Mouse (Mus musculus) layer of hippocampus, adult 9-11 months (tissue): ENCODE measurements at regions not wholly inside any gene's neighbourhood (a gene's known extent, or its start where the extent isn't known, plus 50 kb on each side); places are given as distances from the start of the nearest gene placed in this dataset.
"Not testable (repeated sequence)": the region's sequence is repeated elsewhere in the genome, so short reads cannot be mapped to it uniquely, and the experiment has no call there.

Experiments used
- DNase-seq: peaks from one replicate; pipeline ENCODE4 v3.0.0; 2022

DNA sequence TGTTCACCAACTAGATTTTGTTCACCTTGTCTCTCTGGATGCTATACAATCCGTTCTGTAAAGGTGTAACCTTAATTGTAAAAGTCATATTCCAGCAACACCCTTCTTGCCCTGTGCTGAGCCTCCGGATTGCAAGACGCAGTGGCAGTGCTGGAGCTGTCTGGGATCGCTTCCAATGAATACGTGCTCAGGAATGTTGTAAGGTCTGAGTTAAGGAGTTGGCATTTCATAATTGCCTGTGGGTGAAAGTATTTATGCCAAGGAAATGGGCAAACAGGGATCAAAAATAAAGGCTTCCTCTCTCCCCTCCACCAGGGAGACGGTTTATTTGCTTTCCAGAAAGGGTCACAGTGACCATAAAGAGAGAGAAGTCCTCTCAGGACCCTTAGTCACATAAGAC is 93.3 kb downstream of the Apob start:
- DNase-seq: no peak

DNA sequence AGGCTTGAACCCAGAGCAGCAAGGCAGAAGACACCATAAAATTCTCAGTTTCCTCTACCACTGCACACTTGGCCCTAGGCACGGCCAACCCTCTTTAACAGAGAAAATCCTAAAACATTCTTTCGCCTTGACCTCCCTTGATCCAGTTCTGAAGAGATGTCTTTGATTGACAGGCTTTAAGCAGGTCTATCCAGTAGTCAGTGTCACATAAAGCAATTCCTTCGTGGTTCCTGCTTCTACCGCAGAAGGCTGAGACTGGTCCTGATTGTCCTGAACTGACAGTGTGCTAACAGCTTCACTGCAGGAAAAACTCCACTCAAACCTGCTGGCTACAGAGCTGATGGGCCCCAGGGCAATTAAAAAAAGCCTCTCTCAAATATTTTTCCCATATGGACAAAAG is 93.8 kb downstream of the Apob start:
- no peak for DNase-seq

DNA sequence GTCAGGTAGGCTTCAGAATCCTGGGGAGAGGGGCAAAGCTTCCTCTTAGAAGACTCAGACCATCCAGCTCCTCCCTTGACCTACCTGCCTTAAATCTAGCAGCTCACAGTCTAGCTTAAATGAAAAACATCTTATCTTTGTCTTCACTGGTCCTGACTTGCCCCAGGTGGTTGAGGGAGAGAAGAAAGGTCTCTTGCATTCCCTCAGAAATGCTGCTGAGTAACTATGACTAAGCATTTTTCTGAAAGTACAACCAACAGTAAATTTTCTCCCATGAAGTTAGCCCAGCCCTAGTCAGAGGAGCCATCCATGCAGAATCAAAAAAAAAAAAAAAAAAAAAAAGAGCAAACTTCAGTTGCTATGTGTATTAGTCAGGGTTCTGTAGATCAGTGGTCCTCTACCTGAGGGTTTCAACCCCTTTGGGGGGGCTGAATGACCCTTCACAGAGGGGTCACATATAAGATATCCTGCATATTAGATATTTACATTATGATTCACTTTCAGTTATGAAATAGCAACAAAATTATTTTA is 98.6 kb downstream of the Apob start:
- DNase-seq: no peak

DNA sequence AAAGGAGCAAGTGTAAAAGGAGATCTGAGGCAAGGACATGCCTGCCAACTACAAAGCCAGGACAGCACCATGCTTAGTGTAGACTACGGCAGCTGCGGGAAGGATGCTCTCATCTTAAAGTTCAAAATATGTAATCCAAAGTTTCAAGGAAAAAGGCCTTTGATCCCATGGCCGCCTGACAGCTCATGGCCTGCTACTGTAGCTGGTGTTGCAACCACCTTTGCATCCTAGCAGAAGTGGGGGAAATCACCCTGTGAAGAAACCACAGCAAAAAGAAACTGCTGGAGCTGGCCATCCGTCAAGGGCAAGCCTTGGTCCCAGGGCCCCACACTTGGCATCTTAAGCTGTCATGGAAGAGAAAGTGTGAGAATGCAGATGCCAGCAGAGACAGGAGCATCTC is 99.9 kb downstream of the Apob start:
- DNase-seq: no peak

DNA sequence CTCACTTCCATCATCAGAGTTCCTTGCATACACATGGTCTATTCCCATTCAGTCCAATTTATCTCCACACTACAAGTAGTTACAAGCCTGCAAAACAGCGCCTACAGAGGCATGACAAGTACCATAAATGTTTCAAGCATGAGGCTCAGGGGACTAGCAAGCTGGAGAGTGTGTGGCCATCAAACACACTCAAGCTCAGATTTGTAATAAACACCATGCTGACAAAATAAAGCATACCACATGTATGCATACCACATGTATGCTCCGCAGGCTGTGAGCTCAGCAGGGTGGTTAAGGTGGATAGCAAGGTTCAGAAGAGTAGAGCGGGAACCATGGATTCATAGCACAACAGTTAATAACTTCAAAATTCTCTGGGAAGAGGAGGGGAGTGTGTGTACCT is 100.6 kb downstream of the Apob start:
- DNase-seq: no peak

DNA sequence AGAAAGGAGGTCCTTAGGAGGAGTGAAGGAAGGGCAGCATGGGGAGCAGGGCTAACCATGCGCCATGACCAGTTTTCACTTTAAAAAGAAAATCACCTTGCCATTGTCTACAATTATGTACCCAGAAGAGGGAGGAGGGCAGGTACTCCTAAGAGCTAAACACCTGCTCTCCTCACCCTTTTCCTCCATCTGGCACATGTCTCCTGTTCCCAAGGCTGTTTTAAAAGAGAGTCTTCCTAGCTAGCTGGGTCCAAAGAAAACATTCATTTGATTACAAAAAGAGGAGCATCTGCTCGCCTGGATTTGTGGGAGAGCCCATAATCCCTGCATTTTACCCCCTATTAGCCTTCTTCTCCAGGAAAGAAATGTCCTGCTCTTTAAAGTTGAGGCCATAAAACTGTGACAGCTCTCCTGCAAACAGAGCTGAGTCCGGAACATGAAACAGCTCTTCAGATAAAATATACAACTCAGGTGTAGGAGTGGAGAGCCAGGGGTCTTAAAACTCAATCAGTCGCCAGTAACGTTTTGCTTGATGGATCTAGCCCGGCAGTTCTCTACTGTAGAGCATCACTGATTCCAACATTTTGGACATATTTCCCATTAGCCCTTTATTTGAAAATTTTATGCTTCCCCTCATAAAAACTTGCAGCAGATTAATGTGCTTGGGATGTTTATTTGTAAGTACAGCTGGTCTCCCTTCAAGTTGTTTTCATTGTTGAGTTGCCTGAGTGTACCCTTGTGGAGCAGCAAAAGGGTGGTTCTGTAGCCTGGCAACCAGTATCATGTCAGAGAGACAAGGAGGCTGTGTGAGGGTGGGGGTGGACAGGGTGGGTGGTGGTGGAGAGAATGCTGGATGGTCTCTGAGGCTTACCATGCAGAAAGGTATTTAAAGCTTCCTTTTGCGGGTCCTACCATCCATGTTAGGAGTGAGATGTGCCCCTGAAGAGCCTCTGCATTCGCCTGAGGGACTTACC is 105.5 kb downstream of the Apob start:
- DNase-seq: no peak

DNA sequence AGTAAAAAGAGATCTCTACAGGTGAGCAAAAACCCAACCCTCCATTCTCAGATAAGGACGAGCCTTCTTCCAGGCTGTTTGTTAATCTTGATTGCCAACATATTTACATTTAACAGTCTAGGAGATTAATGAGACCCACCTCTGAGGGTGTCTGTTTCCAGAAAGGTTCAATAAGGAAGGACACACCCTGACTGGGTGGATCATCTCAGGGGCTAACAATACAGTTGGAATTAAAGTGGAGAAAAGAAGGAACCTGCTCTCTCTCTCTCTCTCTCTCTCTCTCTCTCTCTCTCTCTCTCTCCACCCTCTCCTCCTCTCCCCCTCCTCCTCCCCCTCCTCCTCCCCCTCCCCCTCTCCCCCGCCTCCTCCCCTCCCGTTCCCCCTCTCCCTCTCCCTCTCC is 110.5 kb downstream of the Apob start:
- no peak for DNase-seq

DNA sequence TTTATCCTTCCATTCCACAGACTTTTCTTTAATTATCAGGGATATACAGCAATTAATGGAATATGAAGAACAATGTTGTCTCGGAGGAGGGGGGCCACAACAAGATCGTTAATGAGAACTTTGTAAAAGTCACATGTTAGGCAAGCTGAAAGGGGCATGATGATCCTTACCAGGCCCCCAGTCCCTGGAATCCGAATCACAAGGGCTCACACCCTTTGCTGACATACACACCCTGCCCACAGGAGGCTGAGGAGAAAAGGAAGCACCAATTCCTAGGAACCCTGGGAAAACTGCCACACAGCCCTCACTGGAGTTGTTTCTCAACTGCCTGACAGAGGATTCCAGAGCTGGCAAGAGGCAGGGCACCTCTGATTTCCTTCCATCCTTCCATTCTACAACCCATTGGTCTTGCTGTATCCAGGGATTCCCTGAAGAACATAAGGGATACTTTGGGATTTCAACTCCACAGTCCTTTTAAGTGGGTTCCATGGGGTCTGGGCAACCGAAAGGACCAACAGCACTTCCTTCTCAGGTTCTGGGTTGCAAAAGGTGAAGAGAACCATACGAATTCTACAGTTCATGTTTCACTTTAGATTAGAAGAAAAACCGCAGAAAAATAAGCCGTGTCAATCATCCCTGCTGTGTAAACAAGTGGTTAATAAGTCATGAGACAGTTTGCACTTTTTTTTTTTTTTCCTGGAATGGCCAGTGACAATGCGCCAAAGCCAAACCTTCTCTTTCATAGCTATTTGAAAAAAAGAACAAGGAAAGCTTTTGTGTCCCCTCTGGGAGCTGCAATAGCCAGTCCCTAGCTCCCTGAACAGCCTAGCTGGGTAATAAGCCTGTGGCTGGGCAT is 112.2 kb downstream of the Apob start:
- DNase-seq: peak; percentile 53

DNA sequence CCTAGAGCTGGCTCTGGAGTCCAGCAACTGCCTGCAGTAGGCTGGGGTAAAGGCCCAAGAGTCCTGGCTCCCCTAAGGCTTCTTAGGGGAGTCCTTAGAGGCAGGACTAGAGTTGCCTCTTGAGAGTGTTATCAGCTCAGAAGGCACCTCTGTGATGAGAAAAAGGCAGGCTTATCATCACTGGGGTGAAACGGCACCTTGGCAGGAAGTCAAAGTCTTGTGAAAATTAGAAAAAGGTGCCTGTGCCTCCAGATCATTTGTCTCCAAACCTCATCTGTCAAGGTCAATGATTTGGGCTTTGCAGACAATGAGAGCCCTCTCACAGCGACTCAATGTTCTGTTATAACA is 112.8 kb downstream of the Apob start:
- no peak for DNase-seq

DNA sequence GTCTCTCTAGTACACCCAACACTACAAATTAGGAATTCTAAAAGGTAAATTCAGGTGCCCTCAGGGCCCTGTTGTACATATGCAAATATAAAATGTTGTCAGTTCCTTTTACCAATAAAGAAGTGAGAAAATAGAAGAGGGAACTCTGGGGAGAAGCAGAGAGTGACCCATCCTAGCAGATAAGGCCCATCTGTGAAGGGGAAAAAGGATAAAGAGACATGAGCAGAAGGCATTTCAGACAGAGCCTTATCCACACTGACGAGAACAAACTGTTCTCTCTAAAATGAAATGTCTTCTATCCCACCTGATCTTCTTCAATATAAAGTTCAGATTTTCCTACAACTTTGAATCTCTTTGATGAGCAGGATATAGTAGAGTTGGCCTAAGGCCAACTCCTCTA is 114.5 kb upstream of the Ldah start:
- DNase-seq: no peak

DNA sequence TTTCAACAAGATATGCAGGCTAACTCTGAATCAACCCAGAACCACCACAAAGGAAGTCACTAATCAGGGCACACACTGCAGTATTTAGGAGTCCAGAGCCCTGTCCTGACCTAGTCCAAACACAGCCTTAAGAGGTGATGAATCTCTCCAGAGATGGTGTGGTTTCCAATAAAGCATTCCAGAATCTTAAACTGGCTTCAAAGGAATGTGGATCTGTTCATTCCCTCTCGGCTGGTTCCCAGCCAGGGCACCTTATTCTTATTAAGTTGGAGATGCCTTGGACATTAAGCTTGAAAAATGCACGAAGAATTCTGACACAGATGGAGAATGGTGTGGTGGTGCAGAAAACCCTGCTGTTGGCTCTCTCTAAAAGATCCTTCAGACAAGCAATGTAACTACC is 112.0 kb upstream of the Ldah start:
- DNase-seq: no peak

DNA sequence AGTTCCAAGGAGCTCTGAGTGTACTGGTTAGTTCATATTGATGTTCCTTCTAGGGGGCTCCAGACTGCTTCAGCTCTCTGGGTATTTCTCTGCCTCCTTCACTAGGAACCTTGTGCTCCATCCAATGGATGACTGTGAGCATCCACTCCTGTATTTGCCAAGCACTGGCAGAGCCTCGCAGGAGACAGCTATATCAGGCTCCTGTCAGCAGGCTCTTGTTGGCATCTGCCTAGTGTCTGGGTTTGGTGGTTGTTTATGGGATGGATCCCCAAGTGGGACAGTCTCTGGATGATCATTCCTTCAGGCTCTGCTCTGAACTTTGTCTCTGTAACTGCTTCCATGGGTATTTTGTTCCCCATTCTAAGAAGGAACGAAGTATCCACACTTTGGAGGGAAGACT is 109.5 kb upstream of the Ldah start:
- not testable (repeated sequence) for DNase-seq

DNA sequence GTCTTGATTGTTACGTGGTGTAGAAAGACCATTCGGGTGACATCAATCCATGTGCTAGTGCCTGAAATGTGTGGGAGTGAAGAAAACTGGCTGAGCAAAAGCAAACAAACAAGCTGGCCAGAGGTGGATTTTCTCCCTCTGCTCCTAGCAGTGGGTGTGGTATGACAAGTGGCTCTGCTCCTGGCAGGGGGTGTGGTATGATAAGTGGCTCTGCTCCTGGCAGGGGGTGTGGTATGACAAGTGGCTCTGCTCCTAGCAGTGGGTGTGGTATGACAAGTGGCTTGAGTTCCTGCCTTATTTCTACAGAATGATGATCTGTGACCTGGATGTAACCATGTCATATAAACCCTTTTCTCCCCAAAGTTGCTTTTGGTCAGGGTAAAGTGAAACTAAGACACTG is 108.8 kb upstream of the Ldah start:
- DNase-seq: no peak

DNA sequence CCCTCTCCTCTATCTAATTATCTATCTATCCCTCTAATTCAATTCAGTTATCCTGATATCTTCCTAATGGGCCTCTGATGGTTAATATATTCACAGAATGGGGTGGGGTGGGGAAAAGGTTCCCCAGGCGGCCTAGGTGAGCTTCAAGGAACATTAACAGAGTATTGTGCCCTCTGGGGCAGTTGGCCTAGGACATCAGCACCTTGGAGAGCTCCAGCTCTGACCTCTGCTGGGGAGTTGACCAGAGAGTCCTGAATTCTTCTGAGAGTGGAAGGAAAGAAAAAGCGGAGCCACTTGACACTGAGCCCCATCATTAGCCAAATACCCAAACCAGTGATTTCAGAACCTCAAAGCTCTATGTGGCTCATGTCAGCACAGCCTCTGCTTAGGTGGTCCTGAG is 108.1 kb upstream of the Ldah start:
- DNase-seq: no peak

DNA sequence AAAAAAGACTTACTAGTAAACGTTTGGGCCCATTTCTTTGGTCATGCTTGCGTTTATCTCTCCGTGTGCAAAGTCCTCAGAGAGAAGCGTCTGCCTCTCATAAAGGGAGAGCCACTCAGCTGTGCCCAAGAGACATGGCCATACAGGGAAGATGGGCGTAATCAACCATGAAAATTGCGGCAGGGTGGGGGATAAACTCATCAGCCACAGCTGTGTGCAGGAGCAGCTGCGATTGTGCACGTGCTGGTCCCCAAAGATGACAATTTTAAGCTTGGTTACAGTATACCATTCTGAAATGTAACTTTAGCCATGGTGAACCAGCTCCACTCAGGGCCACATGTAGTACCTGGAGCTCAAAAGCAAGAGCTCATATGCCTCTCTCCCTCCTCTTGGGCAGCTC is 106.1 kb upstream of the Ldah start:
- DNase-seq: no peak

DNA sequence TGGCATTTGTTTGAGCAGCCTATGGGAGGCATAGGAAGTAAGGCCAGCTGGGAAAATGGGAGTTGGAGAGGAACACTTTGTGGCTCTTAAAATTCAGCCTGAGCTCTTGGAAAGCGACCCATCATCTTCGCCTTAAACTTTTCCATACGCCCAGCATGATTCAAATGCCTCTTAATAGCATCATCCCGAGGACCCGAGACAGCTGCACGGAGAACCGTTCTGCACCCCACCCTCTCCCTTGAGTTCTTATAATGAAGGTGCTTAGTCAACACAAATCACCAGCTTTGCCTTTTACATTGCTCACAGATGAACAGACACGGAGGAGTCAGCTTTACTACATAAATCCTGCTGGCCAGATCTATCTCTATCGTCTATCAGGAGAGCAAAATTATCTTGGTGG is 104.6 kb upstream of the Ldah start:
- no peak for DNase-seq

DNA sequence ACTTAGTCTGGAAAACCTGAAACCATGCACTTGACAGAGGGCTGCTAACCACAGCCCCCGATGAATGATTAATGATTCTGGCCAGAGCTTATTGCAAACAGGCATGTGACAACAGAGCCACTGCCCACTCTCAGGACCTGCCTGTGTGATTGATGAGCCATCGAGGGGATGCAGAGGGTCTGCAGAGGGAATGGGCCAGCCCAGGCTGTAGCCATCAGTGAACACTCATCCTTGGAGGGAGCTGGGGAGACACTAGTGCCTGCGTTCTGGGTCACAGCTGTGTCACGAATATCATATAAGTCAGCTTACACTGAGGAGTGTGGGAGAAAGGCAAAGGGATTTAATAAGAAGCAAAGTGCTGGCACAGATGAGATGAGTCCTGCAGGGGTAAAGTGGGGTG is 100.8 kb upstream of the Ldah start:
- no peak for DNase-seq

DNA sequence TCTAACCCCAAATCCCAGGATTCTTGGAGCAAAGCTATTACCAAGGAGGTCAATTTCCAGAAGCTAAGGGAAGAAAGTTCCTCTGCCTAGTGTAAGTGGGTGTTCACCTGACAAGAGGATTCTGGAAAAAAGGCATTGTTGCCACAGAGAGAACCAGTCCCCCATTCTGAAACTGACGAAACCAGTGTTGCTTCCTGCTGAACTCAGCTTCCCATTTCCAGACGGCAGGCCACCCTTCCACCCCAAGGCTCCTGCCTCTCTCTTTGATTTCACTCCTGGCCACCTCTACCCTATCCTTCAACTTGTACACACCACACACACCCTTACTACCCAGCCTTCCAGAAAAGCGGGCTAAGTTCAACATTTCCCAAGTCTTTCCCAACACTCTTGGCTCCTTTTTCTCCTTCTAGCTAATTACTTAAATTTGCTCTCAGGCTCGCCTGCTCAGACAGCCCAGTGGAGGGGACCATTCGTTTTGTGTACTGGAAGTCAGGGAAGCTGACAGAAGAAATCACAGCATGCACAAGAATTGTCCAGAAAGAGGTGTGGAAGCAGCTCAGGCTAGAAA is 98.6 kb upstream of the Ldah start:
- no peak for DNase-seq

DNA sequence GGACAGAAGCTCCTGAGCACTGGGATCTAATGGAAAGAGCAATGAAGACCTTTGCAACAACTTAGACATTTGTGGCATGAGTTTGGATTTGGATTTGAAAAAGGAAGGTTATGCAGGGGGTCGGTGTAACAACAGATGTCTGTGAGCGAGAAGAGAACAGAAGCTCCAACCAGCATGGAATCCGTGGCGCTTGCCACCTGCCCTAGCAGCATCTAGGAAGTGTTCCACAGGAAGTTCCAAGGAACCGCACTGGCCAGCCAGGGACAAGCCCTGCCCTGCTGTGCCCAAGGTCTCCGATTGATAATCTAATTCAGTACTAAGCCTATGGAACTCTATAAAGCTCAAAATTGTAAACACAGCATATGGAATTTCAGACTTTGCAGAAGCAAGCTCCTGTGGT is 98.0 kb upstream of the Ldah start:
- DNase-seq: no peak

DNA sequence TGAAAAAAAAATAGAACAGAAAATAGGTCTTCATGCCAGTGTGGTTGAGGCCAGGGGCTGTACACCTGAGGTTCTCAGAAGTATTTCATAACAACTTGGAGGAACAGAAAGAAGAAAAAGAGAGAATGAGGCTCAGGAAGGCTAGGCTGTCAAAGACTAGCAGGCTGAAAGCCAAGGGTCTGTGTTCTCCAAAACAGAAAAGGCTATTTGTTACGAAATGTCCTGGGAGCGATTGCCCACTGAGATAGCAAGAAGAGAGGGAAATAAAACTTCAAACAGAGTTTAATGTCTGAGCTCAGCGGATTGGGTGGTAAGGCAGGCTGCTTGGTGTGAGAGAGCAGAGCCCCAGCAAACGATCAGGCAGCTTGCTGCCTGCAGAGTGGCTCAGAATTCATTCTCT is 97.6 kb upstream of the Ldah start:
- no peak for DNase-seq

DNA sequence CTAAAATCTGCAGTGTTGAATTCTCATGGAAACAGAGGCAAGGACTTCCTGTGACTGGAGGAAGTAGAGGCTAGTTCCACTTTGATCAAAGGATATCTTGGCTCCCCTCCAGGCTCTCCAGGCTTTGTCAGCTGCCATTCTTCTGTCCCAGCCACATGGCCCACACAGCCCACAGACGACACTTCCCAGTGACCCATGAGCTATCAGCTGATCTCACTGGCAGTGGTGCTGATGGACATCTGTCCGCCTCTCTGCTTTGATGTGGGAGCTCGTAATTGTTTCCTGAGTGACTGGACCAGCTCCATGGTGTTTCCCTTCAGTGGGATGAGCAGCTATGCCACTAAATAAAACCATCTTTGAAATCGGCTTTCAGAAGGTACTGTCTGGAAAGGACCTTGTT is 96.4 kb upstream of the Ldah start:
- no peak for DNase-seq

DNA sequence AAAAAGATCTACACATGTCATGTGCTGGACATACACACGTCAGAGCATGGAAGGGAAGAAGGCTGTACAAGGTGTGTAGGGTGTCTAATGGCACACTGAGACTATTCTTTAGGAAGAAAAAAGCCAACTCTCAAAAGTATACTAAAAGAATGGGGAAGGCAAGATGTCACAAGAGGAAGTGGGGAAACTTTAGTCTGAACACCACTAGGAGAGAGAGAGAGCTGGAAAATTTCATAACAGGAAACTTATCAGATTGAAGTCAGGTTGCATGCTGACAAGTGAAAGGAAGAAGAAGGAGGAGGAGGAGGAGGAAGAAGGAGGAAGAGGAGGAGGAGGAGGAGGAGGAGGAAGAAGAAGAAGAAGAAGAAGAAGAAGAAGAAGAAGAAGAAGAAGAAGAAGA is 52.3 kb upstream of the Ldah start:
- DNase-seq: no peak
